Mouse (Mus musculus): Measurements from ENCODE around the gene Creb3l2. TPM values are rescaled to one million over a fixed set of nuclear protein-coding genes. Genes with fewer than 3 reads are reported as not detected.
A peak's percentile ranks its signal among the peaks of the same experiment; 100 is the strongest.

Gene Creb3l2
- polyA plus RNA-seq, 1 experiment from 2014 or later = 44.6 TPM

GRCm38 (mm10) chr6:37401928-37402327 lies 40.0 kb downstream of the Creb3l2 start:
- Histone ChIP-seq H3K27ac (no peak overlapping the region; the same call in 1 of the 2 replicates), H3K4me3 (no peak overlapping the region), H3K9ac (no peak overlapping the region), H3K27me3 (no peaks in the 10 kb centered on the region), H3K4me1 (peaks cover 71% of the 10 kb centered on the region), H3K4me2 (replicated peaks) (no peak overlapping the region), H3K9me3 (no peaks in the 10 kb centered on the region), H3K36me3 (peaks cover 15% of the 10 kb centered on the region)
- no peak for ATAC-seq (ENCODE audit: low FRiP score, low read depth)
- 38% methylated on average over 7 of the region's 7 CpGs for WGBS

DNA sequence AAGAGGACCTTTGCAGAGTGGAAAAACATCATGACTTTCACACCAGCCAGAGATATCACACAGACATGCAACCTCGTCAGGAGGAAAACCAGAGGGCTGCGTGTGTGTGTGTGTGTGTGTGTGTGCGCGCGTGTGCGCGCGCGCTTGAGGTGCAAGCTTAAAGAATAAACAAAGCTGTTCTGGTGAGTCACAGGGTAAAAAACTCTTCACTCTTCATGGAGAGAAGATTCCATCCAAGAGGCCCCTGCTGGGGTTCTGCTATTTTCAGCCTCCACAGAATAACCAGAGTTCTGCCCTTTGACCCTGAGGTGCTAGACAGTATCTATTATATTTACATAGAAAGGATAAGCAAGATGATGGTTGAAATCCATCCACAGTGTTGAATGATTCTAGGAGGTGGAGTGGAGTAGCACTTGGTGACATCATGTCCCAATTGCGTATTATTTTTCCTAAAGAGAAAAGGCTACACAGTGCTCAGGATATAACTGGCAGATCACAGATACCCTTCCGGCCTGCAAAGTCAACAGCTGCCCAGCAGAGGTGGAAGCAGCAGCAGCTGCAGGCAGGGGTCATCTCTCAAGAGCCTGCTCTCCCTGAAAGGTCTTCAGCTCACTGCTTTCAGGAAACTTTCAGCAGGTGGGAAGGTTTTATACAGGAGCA lies 41.0 kb downstream of the Creb3l2 start:
- H3K4me1 ChIP-seq = peaks cover 69% of the 10 kb centered on the region
- H3K27ac ChIP-seq = no peak overlapping the region; the same call in 1 of the 2 replicates
- 85% methylated on average over 11 of the region's 11 CpGs for WGBS

DNA sequence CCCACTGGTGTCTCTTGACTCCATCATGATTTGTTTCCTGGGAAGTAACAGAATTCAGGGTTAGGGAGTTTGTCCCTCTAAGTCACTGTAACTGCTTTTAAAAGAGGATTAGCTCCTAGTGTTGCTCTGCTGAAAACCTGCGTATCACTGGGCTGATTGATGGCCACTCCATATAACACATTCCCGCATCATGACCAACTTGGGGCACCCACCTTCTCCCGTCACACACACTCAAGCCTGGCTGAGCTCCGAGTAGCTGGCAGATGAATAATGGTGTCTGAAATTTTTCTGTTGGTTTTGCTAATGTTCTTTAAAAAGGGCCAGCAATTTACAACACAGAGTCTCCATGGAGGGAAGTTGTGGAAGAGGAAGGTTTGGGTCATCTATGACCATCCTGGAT lies 41.8 kb downstream of the Creb3l2 start:
- H3K9ac ChIP-seq = no peak overlapping the region
- H3K4me2 ChIP-seq (replicated peaks) = no peak overlapping the region
- peaks cover 70% of the 10 kb centered on the region for H3K4me1 ChIP-seq
- H3K4me3 ChIP-seq = no peak overlapping the region
- ATAC-seq (ENCODE audit: low FRiP score, low read depth) = no peak
- WGBS = 79% methylated on average over 4 of the region's 4 CpGs
- peaks cover 15% of the 10 kb centered on the region for H3K36me3 ChIP-seq
- H3K27ac ChIP-seq = no peak overlapping the region
- H3K9me3 ChIP-seq = no peaks in the 10 kb centered on the region
- H3K27me3 ChIP-seq = no peaks in the 10 kb centered on the region

More for the DNA sequence above, 41.0 kb downstream of the Creb3l2 start:
- Histone ChIP-seq H3K27me3 (no peaks in the 10 kb centered on the region), H3K36me3 (peaks cover 15% of the 10 kb centered on the region), H3K4me3 (no peak overlapping the region), H3K9ac (no peak overlapping the region), H3K9me3 (no peaks in the 10 kb centered on the region), H3K4me2 (replicated peaks) (no peak overlapping the region)
- peak; percentile 57 for ATAC-seq (ENCODE audit: low FRiP score, low read depth)

DNA sequence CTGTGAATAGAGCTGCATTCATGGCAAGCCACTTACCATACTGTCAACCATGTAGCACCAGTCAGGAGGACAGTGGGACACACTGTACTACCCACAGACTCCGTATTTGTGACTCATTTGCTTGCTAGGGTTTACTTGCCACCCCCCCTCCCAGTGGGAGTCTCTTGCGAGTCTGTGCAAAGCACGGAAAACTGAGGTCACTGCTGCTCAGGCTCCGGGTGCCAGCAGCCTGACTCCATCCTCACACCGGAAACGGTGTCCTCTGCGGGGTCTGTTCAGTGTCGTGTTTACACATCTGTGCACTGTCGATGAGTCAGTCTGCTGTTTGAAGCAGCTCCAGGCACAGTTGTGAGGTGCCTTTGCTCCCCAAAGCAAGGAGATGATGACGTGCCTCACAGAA lies 43.0 kb downstream of the Creb3l2 start:
- peak; percentile 41; the same call in 1 of the 2 replicates for ATAC-seq (ENCODE audit: low FRiP score, low read depth)
- no peaks in the 10 kb centered on the region for H3K27me3 ChIP-seq
- peaks cover 73% of the 10 kb centered on the region for H3K4me1 ChIP-seq
- H3K9me3 ChIP-seq = no peaks in the 10 kb centered on the region
- H3K27ac ChIP-seq = no peak overlapping the region
- peaks cover 22% of the 10 kb centered on the region for H3K36me3 ChIP-seq
- no peak overlapping the region for H3K9ac ChIP-seq
- no peak overlapping the region for H3K4me2 ChIP-seq (replicated peaks)
- WGBS = 36% methylated on average over 10 of the region's 10 CpGs
- no peak overlapping the region for H3K4me3 ChIP-seq

DNA sequence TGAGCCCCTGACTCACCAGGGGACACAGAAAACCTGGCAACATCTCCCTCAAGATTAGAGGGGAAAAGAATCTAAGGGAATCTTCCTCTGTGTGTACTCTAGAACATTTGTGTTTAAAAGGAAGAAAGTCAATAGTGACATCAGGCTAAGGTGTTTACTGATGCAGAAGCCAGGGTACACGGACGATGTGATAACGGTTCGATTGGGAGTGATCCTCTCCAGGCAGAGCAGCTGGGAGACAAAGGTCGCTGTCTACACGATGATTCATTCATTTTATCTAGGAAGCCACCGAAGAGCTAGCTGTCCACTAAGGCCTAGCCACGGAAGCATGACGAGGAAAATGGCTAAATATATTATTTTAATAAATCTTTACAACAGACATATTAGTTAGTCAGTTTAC lies 44.0 kb downstream of the Creb3l2 start:
- H3K27ac ChIP-seq = no peak overlapping the region
- no peak overlapping the region for H3K4me2 ChIP-seq (replicated peaks)
- H3K27me3 ChIP-seq = no peaks in the 10 kb centered on the region
- no peak overlapping the region for H3K9ac ChIP-seq
- no peak for ATAC-seq (ENCODE audit: low FRiP score, low read depth)
- no peak overlapping the region for H3K4me3 ChIP-seq
- H3K4me1 ChIP-seq = peaks cover 75% of the 10 kb centered on the region
- peaks cover 22% of the 10 kb centered on the region for H3K36me3 ChIP-seq
- 90% methylated on average over 9 of the region's 9 CpGs for WGBS
- H3K9me3 ChIP-seq = no peaks in the 10 kb centered on the region

GRCm38 (mm10) chr6:37397254-37397653 lies 44.7 kb downstream of the Creb3l2 start:
- ATAC-seq (ENCODE audit: low FRiP score, low read depth) = no peak
- WGBS = 92% methylated on average over 4 of the region's 4 CpGs
- H3K4me1 ChIP-seq = peaks cover 74% of the 10 kb centered on the region

GRCm38 (mm10) chr6:37396127-37396526 lies 45.8 kb downstream of the Creb3l2 start:
- Histone ChIP-seq H3K9ac (no peak overlapping the region), H3K27me3 (no peaks in the 10 kb centered on the region), H3K4me1 (peaks cover 75% of the 10 kb centered on the region), H3K4me2 (replicated peaks) (no peak overlapping the region), H3K36me3 (peaks cover 24% of the 10 kb centered on the region), H3K9me3 (no peaks in the 10 kb centered on the region), H3K4me3 (no peak overlapping the region), H3K27ac (peak overlapping the region; percentile 40; the same call in 1 of the 2 replicates)
- 84% methylated on average over 4 of the region's 4 CpGs for WGBS
- no peak for ATAC-seq (ENCODE audit: low FRiP score, low read depth)

More at GRCm38 (mm10) chr6:37397254-37397653, 44.7 kb downstream of the Creb3l2 start:
- Histone ChIP-seq H3K9ac (no peak overlapping the region), H3K27me3 (no peaks in the 10 kb centered on the region), H3K4me2 (replicated peaks) (no peak overlapping the region), H3K36me3 (peaks cover 22% of the 10 kb centered on the region), H3K27ac (no peak overlapping the region), H3K9me3 (no peaks in the 10 kb centered on the region), H3K4me3 (no peak overlapping the region)

DNA sequence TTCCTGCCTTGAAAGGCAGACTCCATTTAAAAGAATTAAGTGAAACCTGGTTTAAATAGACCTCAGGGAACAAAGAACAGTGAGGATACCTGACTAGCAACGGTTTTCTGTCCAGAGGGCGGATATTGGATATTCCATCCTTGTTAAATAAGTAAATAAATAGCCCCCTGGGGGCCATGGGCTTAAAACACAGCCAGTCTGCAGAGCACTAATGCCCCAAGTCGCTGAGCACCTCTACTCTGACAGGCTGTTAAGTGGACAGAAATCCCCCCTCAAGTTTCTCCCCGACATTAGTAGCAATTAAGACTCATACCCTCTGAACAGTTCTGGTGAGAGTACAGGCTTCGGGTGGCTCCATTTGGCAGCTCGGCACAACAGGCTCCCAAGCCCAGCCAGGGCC lies 48.7 kb downstream of the Creb3l2 start:
- Histone ChIP-seq H3K27ac (peak overlapping the region; percentile 83), H3K9ac (no peak overlapping the region), H3K27me3 (no peaks in the 10 kb centered on the region), H3K36me3 (peaks cover 26% of the 10 kb centered on the region), H3K9me3 (no peaks in the 10 kb centered on the region), H3K4me1 (peaks cover 69% of the 10 kb centered on the region), H3K4me3 (no peak overlapping the region), H3K4me2 (replicated peaks) (0 out of 2 replicates have a peak overlapping the region, but pooled peaks have one; percentile 30)
- ATAC-seq (ENCODE audit: low FRiP score, low read depth) = peak; percentile 2; the same call in 1 of the 2 replicates
- WGBS = 15% methylated on average over 6 of the region's 6 CpGs

DNA sequence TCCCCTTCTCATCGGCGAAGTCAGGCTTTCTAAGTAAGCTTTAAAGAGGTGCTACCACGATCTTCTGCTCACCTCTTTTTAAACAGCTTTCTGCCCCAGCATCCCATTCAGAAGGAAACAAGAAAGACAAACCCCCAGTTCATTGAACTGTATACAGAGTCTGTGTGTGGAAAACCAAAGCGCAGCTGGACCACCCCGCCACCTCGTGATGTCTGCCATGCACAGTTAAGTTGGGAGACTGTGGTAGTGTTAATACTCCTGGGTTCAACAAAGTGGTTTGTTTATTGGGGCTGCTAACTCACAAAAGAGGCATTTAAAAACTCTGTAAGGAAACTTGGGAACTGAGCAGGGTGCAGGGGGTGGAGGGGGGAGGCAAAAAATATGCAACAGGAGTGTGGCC lies 49.7 kb downstream of the Creb3l2 start:
- H3K4me2 ChIP-seq (replicated peaks) = 0 out of 2 replicates have a peak overlapping the region, but pooled peaks have one; percentile 9
- 45% methylated on average over 6 of the region's 6 CpGs for WGBS
- no peaks in the 10 kb centered on the region for H3K27me3 ChIP-seq
- peaks cover 69% of the 10 kb centered on the region for H3K4me1 ChIP-seq
- no peak overlapping the region for H3K4me3 ChIP-seq
- peak; percentile 81 for ATAC-seq (ENCODE audit: low FRiP score, low read depth)
- peak overlapping the region; percentile 63 for H3K27ac ChIP-seq
- no peaks in the 10 kb centered on the region for H3K9me3 ChIP-seq
- H3K9ac ChIP-seq = no peak overlapping the region
- peaks cover 24% of the 10 kb centered on the region for H3K36me3 ChIP-seq

DNA sequence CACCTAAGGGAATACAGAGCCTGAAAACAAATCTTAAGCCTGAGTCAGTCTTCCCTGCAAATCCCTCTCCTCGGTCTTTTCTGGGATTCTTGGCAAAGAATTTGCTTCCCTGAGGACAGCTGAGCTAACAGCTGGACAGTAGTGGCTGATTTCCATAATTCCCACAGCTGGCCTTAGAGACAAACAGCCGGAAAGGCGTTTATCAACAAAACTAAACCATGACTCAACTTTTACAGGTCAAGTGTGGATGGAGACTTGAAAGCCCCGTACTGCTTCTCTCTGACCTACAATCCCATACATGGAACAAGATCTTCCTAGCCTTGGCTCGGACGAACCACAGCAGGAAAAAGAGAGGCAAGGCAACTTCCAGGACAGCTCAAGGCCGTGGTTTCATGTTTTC lies 50.6 kb downstream of the Creb3l2 start:
- no peak overlapping the region for H3K4me3 ChIP-seq
- no peaks in the 10 kb centered on the region for H3K27me3 ChIP-seq
- H3K4me1 ChIP-seq = peaks cover 69% of the 10 kb centered on the region
- H3K9ac ChIP-seq = no peak overlapping the region
- WGBS = 61% methylated on average over 7 of the region's 7 CpGs
- H3K4me2 ChIP-seq (replicated peaks) = no peak overlapping the region
- no peak for ATAC-seq (ENCODE audit: low FRiP score, low read depth)
- peak overlapping the region; percentile 33; the same call in 1 of the 2 replicates for H3K27ac ChIP-seq
- H3K9me3 ChIP-seq = no peaks in the 10 kb centered on the region
- H3K36me3 ChIP-seq = peaks cover 17% of the 10 kb centered on the region; the same call in 1 of the 2 replicates

DNA sequence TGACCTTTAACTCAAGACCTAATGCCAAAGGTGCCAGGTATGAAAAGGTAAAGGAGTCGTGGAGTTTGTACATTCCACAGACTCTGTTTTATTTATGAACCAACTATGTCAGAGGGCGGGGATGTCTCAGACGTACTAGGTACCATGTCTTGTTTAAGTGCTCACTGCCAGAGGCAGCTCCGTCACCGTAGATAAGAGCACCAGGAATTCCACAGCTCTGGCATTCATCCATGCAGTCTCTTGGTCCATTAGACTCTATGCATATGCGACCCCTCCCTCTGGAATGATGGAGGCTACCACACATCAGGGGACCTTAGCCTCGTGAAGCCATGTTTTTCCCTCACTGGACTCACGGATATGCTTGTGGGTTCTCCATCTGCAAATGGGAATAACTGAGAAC lies 53.0 kb downstream of the Creb3l2 start:
- peaks cover 15% of the 10 kb centered on the region; the same call in 1 of the 2 replicates for H3K36me3 ChIP-seq
- H3K27ac ChIP-seq = no peak overlapping the region
- H3K27me3 ChIP-seq = no peaks in the 10 kb centered on the region
- no peak overlapping the region for H3K4me3 ChIP-seq
- no peak overlapping the region for H3K9ac ChIP-seq
- no peak for ATAC-seq (ENCODE audit: low FRiP score, low read depth)
- no peak overlapping the region for H3K4me2 ChIP-seq (replicated peaks)
- H3K4me1 ChIP-seq = peaks cover 57% of the 10 kb centered on the region
- WGBS = 61% methylated on average over 8 of the region's 8 CpGs
- no peaks in the 10 kb centered on the region for H3K9me3 ChIP-seq

DNA sequence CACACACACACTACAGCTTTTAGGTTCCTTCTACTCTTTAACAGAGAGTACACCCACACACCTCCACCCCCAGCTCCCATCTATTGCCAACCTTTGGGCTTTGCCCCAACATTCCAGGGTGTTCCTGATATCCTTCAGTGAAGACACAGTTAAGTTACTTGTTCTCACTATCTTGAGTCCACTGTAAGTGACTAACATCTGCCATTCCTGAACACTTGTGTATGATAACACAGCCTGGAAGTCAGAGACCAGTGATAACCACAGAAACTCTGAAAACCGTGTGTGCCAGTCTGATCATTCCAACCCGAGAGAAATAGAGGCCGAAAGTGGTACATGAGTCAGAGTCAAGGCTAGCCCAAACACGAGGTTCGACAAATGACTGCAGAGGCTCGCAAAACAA lies 53.4 kb downstream of the Creb3l2 start:
- H3K27ac ChIP-seq = no peak overlapping the region; the same call in 1 of the 2 replicates
- no peaks in the 10 kb centered on the region for H3K27me3 ChIP-seq
- H3K9me3 ChIP-seq = no peaks in the 10 kb centered on the region
- no peak overlapping the region for H3K4me3 ChIP-seq
- ATAC-seq (ENCODE audit: low FRiP score, low read depth) = no peak
- peaks cover 15% of the 10 kb centered on the region; the same call in 1 of the 2 replicates for H3K36me3 ChIP-seq
- H3K4me2 ChIP-seq (replicated peaks) = no peak overlapping the region
- peaks cover 53% of the 10 kb centered on the region for H3K4me1 ChIP-seq
- 77% methylated on average over 6 of the region's 6 CpGs for WGBS
- no peak overlapping the region for H3K9ac ChIP-seq
